Comparison of ENCODE assay signal across 7 mouse cellular contexts in the genomic region with DNA sequence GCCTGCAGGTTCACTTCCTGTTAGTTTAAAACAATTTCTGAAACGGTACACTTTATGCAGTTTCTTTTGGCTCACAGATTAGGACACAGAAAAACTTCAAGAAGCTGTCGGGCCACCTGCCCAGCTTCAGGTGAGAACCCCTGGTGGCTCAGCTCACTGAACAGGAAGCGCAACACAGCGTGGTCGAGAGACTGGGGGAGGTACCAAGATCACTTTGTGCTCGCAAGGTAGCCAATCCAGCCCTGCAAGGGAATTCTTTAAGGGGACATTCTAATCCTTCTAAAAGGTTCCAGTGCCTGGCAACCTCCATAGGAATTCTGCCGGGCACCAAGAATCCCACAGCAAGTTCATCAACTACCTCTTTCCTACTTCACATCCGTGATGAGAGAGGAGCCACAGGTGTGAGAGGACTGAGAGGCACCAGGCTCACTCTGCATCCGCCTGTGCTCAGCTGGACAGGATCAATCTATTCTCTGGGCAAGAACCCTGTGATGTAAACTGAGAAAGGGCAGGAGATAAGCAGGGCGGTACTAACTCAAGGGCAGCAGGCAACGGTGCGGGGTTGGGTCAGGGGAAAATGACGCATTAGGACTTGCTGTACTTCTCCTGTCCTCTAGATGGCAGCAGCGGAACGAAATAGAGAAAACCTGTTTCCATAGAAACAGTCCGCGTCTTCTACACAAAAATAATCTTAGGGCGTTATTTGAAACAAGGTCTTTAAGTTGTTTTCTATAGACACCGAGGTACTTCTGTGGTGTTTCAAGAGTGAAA.
DNase-seq lines count a peak whose midpoint lies in the region; ATAC-seq lines count a peak whose summit lies in the region.

No protein-coding gene starts in this region.

- H3K4me1 ChIP-seq in intestine, embryonic 16.5 days (ENCODE audit: control insufficient read depth, insufficient read depth, low read length) = 0 out of 2 replicates have a peak, but pooled peaks cover 3% of the 10 kb centered on the region
- H3K4me1 ChIP-seq in midbrain, embryonic 10.5 days = peaks cover 24% of the 10 kb centered on the region

- no peak overlapping the region for H3K9ac ChIP-seq in intestine, embryonic 16.5 days (ENCODE audit: low read depth, low read length)

- no peak overlapping the region for H3K27ac ChIP-seq in intestine, embryonic 16.5 days (ENCODE audit: low read length)
- no peak overlapping the region for H3K27ac ChIP-seq in midbrain, embryonic 10.5 days (replicated peaks)

- H3K4me2 ChIP-seq in intestine, embryonic 16.5 days (ENCODE audit: low read depth, low read length) = peak overlapping the region; percentile 37

- no peak overlapping the region for H3K4me3 ChIP-seq in intestine, embryonic 16.5 days (ENCODE audit: low read length)
- peak overlapping the region; percentile 44 for H3K4me3 ChIP-seq in midbrain, embryonic 10.5 days

- H3K9me3 ChIP-seq in intestine, embryonic 16.5 days (ENCODE audit: control insufficient read depth, low read length) = no peaks in the 10 kb centered on the region; the same call in 1 of the 2 replicates
- no peaks in the 10 kb centered on the region for H3K9me3 ChIP-seq in midbrain, embryonic 10.5 days (replicated peaks)

- ATAC-seq in intestine, embryonic 16.5 days = peak; percentile 90

- no peaks in the 10 kb centered on the region for H3K27me3 ChIP-seq in intestine, embryonic 16.5 days (replicated peaks; ENCODE audit: control insufficient read depth, insufficient read depth, low read length)
- peaks cover 18% of the 10 kb centered on the region for H3K27me3 ChIP-seq in midbrain, embryonic 10.5 days (ENCODE audit: low read depth, poor library complexity, severe bottlenecking)

- H3K36me3 ChIP-seq in intestine, embryonic 16.5 days (ENCODE audit: control insufficient read depth, insufficient read depth, low read length) = no peaks in the 10 kb centered on the region
- H3K36me3 ChIP-seq in midbrain, embryonic 10.5 days = no peaks in the 10 kb centered on the region

- intact Hi-C loops in left cerebral cortex, postnatal 25 days (cut with DNase I) = loop anchor here (5.0 to 10.0 kb wide), 5 partner anchors 126 to 1529 kb away; partner anchors contain the start of gene Dnajc19

- DNase-seq in adrenal gland, postnatal 10 days = peak; percentile 81
- peak; percentile 78 for DNase-seq in embryo, embryonic 9.5 days (ENCODE audit: extremely low spot score)
- DNase-seq in gonadal fat pad, adult 2 months (ENCODE audit: low read depth) = peak; percentile 2
- peak; percentile 71 to 75 for DNase-seq in left cerebral cortex, postnatal 25 days (ENCODE audit: low spot score in 2 of 2)
- peak; percentile 69 for DNase-seq in midbrain, embryonic 10.5 days (ENCODE audit: low spot score)
- peak; percentile 64 for DNase-seq in right cerebral cortex, postnatal 4 days

- 2% methylated on average over 19 of the region's 19 CpGs for WGBS in intestine, embryonic 16.5 days
- 4% methylated on average over 19 of the region's 19 CpGs for WGBS in midbrain, embryonic 10.5 days

Comparison
In these comparisons a context has a peak if more than half of its experiments do, and no peak if none do; other contexts are left out.
1. DNase-seq: peak in every context shown above with its lines; median percentile 81 in adrenal gland, postnatal 10 days; 78 in embryo, embryonic 9.5 days; 73 in left cerebral cortex, postnatal 25 days; 69 in midbrain, embryonic 10.5 days; 64 in right cerebral cortex, postnatal 4 days; 2 in gonadal fat pad, adult 2 months.